Mouse (Mus musculus): ENCODE results near the gene Brdt. TPM values are rescaled to one million over a fixed set of nuclear protein-coding genes. Genes with fewer than 3 reads are reported as not detected.

Gene Brdt
- polyA plus RNA-seq, 1 experiment: 1.1 TPM

- no peaks in the 10 kb centered on the region for H3K4me1 ChIP-seq (ENCODE audit: control insufficient read depth, insufficient read depth, low read length)
- TF ChIP-seq CTCF (IDR thresholded peaks at IDR 0.05; ENCODE audit: insufficient read depth, low read length) (no peak), POLR2A (IDR thresholded peaks at IDR 0.05; ENCODE audit: borderline replicate concordance, extremely low read depth, low read depth, low read length) (no peak)
- 92% methylated on average over 7 of the region's 7 CpGs for WGBS
- DNase-seq: no peak
- H3K4me3 ChIP-seq (replicated peaks; ENCODE audit: extremely low read depth, low read depth, low read length): no peak overlapping the region
Observed at GRCm38 (mm10) chr5:107317141-107317540, 13.8 kb upstream of the Brdt start.

DNA sequence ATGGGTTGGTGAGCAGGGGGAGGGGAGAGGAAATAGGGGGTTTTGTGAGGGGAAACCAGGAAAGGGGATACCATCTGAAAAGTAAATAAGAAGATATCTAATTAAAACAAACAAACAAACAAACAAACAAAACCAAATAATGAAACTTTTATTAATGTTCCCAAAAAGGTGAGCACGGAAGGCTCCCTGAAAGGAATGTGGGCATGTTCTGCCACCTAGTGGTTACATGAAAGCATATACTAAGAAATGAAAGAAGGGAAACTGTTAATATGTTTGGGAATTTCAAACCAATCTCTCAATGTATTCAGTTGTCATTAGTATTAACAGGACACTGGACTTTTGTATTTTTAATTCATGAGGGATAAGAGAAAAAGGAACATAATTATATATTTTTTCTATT lies 10.3 kb upstream of the Brdt start:
- 2% methylated on average over 1 of the region's 1 CpGs for WGBS
- no peak overlapping the region for H3K4me3 ChIP-seq (replicated peaks; ENCODE audit: extremely low read depth, low read depth, low read length)
- no peak for DNase-seq
- TF ChIP-seq CTCF (IDR thresholded peaks at IDR 0.05; ENCODE audit: insufficient read depth, low read length) (peak; percentile 47), POLR2A (IDR thresholded peaks at IDR 0.05; ENCODE audit: borderline replicate concordance, extremely low read depth, low read depth, low read length) (no peak)
- H3K4me1 ChIP-seq (ENCODE audit: control insufficient read depth, insufficient read depth, low read length): no peaks in the 10 kb centered on the region

GRCm38 (mm10) chr5:107340404-107340803 lies 9.4 kb downstream of the Brdt start:
- 71% methylated on average over 3 of the region's 3 CpGs for WGBS
- Histone ChIP-seq H3K4me1 (ENCODE audit: control insufficient read depth, insufficient read depth, low read length) (no peaks in the 10 kb centered on the region), H3K4me3 (replicated peaks; ENCODE audit: extremely low read depth, low read depth, low read length) (no peak overlapping the region)
- DNase-seq: no peak
- TF ChIP-seq POLR2A (IDR thresholded peaks at IDR 0.05; ENCODE audit: borderline replicate concordance, extremely low read depth, low read depth, low read length): no peak
- no peak for TF ChIP-seq CTCF (IDR thresholded peaks at IDR 0.05; ENCODE audit: insufficient read depth, low read length)

DNA sequence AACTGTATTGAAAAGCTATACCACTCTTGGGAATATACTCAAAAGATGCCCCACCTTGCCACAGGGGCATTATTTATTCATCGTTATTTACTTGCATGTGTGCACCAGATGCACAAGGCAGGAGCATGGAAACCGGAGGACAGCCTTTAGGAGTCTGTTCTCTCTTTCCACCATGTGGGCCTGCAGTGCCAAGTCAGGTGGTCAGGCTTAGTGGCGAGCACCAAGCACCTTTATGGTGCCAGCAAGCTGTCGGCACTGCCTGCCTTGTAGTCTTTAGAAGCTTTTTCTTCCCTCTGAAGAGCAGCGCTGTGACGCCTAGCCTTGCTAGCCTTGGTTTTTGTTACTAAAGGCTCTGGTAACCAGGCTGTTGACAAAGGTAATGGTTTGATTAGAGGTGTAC lies 11.9 kb downstream of the Brdt start:
- Histone ChIP-seq H3K4me3 (replicated peaks; ENCODE audit: extremely low read depth, low read depth, low read length) (no peak overlapping the region), H3K4me1 (ENCODE audit: control insufficient read depth, insufficient read depth, low read length) (no peaks in the 10 kb centered on the region)
- 94% methylated on average over 6 of the region's 6 CpGs for WGBS
- TF ChIP-seq CTCF (IDR thresholded peaks at IDR 0.05; ENCODE audit: insufficient read depth, low read length) (no peak), POLR2A (IDR thresholded peaks at IDR 0.05; ENCODE audit: borderline replicate concordance, extremely low read depth, low read depth, low read length) (no peak)
- no peak for DNase-seq

DNA sequence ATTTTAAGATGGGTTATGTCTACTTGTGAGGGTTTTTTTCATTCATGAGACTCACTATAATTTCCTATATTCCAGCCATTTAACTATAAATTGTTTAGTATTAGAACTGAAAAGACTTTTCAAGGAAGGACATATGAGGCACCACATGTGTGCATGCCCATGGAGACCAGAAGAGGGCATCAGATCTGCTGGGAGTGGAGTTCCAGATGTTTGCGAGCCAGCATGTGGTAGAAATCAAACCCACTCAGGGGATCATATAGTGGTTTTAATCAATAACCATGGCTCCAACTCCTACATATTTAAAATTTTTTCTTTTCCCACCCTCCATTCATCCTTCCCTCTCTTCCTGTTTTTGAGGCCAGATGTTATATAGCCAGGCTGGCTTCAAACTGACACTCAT lies 15.3 kb downstream of the Brdt start:
- WGBS: 45% methylated on average over 1 of the region's 1 CpGs
- DNase-seq: no peak
- TF ChIP-seq POLR2A (IDR thresholded peaks at IDR 0.05; ENCODE audit: borderline replicate concordance, extremely low read depth, low read depth, low read length) (no peak), CTCF (IDR thresholded peaks at IDR 0.05; ENCODE audit: insufficient read depth, low read length) (peak; percentile 45; the same call in 1 of the 2 replicates)

GRCm38 (mm10) chr5:107352566-107352965 lies 21.6 kb downstream of the Brdt start:
- no peak for DNase-seq
- Histone ChIP-seq H3K4me3 (replicated peaks; ENCODE audit: extremely low read depth, low read depth, low read length) (no peak overlapping the region), H3K4me1 (ENCODE audit: control insufficient read depth, insufficient read depth, low read length) (no peaks in the 10 kb centered on the region)
- 88% methylated on average over 1 of the region's 1 CpGs for WGBS
- no peak for TF ChIP-seq CTCF (IDR thresholded peaks at IDR 0.05; ENCODE audit: insufficient read depth, low read length)
- no peak for TF ChIP-seq POLR2A (IDR thresholded peaks at IDR 0.05; ENCODE audit: borderline replicate concordance, extremely low read depth, low read depth, low read length)

More for the DNA sequence above, 15.3 kb downstream of the Brdt start:
- no peak overlapping the region for H3K4me3 ChIP-seq (replicated peaks; ENCODE audit: extremely low read depth, low read depth, low read length)
- H3K4me1 ChIP-seq (ENCODE audit: control insufficient read depth, insufficient read depth, low read length): no peaks in the 10 kb centered on the region

DNA sequence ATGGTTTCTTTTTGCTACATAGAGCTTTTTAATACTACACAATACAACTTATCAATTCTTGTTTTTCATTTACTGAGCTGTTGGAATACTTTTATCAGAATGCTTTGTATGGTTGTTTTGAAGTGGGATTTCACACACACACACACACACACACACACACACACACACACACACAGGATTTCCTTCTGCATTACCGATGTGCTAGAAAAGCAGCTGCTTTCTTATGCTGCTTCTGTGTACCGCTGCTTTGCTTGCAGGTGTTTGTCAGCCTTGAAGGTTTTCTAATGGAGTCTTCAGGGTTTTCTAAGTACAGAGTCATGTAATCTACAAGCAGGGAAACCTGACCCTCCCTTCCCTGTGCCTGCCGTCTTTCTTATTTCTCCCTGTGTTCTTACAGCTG lies 23.0 kb downstream of the Brdt start:
- TF ChIP-seq POLR2A (IDR thresholded peaks at IDR 0.05; ENCODE audit: borderline replicate concordance, extremely low read depth, low read depth, low read length): no peak
- TF ChIP-seq CTCF (IDR thresholded peaks at IDR 0.05; ENCODE audit: insufficient read depth, low read length): no peak
- 43% methylated on average over 3 of the region's 3 CpGs for WGBS
- no peak for DNase-seq
- Histone ChIP-seq H3K4me3 (replicated peaks; ENCODE audit: extremely low read depth, low read depth, low read length) (no peak overlapping the region), H3K4me1 (ENCODE audit: control insufficient read depth, insufficient read depth, low read length) (no peaks in the 10 kb centered on the region)

GRCm38 (mm10) chr5:107355801-107356200 lies 24.8 kb downstream of the Brdt start:
- H3K4me3 ChIP-seq (replicated peaks; ENCODE audit: extremely low read depth, low read depth, low read length): no peak overlapping the region
- no peak for DNase-seq
- WGBS: 27% methylated on average over 1 of the region's 1 CpGs
- no peaks in the 10 kb centered on the region for H3K4me1 ChIP-seq (ENCODE audit: control insufficient read depth, insufficient read depth, low read length)
- TF ChIP-seq CTCF (IDR thresholded peaks at IDR 0.05; ENCODE audit: insufficient read depth, low read length): no peak
- TF ChIP-seq POLR2A (IDR thresholded peaks at IDR 0.05; ENCODE audit: borderline replicate concordance, extremely low read depth, low read depth, low read length): no peak

DNA sequence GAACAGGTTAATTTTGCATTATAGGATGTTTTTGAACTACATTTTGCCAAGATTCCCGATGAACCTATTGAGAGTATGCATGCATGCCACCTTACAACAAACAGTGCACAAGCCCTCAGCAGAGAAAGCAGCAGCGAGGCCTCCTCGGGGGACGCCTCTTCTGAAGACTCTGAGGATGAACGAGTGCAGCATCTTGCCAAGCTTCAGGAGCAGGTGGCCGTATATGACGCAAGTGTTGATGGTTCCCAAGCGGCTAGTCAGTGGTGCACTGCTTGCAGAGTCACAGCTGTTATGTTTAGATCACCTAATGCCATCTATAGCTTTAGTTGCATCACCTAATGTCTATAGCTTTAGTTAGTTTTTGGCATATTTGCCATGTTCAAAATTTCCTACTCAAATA lies 26.8 kb downstream of the Brdt start:
- WGBS: 83% methylated on average over 8 of the region's 8 CpGs

DNA sequence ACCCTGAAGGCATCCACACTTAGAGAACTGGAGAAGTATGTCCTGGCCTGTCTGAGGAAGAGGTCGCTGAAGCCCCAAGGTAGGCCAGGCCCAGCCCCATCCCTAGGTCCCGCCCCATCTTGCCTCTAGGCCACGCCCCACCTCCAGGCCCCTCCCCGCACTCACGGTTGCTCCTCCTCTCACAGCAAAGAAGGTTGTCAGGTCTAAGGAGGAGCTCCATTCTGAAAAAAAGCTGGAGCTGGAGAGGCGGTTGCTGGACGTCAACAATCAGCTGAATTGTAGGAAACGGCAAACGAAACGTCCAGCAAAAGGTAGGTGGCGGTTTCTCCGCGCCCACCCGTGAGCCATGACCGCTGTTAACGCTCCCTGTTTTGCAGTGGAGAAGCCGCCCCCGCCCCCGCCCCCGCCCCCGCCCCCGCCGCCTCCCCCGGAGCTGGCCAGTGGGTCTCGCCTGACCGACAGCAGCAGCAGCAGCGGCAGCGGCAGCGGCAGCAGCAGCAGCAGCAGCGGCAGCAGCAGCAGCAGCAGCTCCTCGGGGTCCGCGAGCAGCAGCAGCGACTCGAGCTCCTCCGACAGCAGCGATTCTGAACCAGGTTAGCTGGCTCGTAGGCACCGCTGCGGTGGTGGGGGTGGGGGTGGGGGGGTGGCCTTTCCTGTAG lies 28.6 kb downstream of the Brdt start:
- DNase-seq: peak; percentile 90
- TF ChIP-seq CTCF (IDR thresholded peaks at IDR 0.05; ENCODE audit: insufficient read depth, low read length) (no peak), POLR2A (IDR thresholded peaks at IDR 0.05; ENCODE audit: borderline replicate concordance, extremely low read depth, low read depth, low read length) (no peak; the same call in 1 of the 2 replicates)
- 1% methylated on average over 40 of the region's 40 CpGs for WGBS
- peak overlapping the region; percentile 87 for H3K4me3 ChIP-seq (replicated peaks; ENCODE audit: extremely low read depth, low read depth, low read length)
- H3K4me1 ChIP-seq (ENCODE audit: control insufficient read depth, insufficient read depth, low read length): no peaks in the 10 kb centered on the region

More for the DNA sequence above, 26.8 kb downstream of the Brdt start:
- TF ChIP-seq POLR2A (IDR thresholded peaks at IDR 0.05; ENCODE audit: borderline replicate concordance, extremely low read depth, low read depth, low read length) (no peak), CTCF (IDR thresholded peaks at IDR 0.05; ENCODE audit: insufficient read depth, low read length) (no peak)
- no peak for DNase-seq
- no peak overlapping the region for H3K4me3 ChIP-seq (replicated peaks; ENCODE audit: extremely low read depth, low read depth, low read length)
- no peaks in the 10 kb centered on the region for H3K4me1 ChIP-seq (ENCODE audit: control insufficient read depth, insufficient read depth, low read length)

All from lung, adult 2 months (tissue).